Mouse (Mus musculus) gastrocnemius, postnatal 4 days (tissue): ENCODE measurements around the gene Gm20388. TPM values are rescaled to one million over a fixed set of nuclear protein-coding genes. Genes with fewer than 3 reads are reported as not detected.

Experiments used
- DNase-seq, 2 experiments: peaks; one replicate each; pipeline ENCODE4 v3.0.0; 2021 to 2022; ENCODE audit warnings: low spot score in 2 of 2, mixed read lengths in 2 of 2
- total RNA-seq, 2 experiments: library from RNA; stranded (reverse); gene quantifications; 2 replicates each; pipeline ENCODE4 v1.2.3; 2021

Gm20388 gene
- total RNA-seq, 2 experiments from 2014 or later = 12.8 to 22.8 TPM

GRCm38 (mm10) chr8:120039313-120039919 is 128.8 kb downstream of the Gm20388 start:
- DNase-seq = no peak

GRCm38 (mm10) chr8:120040861-120041260 is 130.2 kb downstream of the Gm20388 start:
- no peak for DNase-seq

- no peak for DNase-seq
These were observed 132.1 kb downstream of the Gm20388 start for GRCm38 (mm10) chr8:120042542-120043312.

GRCm38 (mm10) chr8:120044907-120045306 is 134.3 kb downstream of the Gm20388 start:
- DNase-seq = no peak

- no peak for DNase-seq
These were observed 134.8 kb downstream of the Gm20388 start for GRCm38 (mm10) chr8:120045471-120045870.

GRCm38 (mm10) chr8:120046258-120047020 is 135.8 kb downstream of the Gm20388 start:
- DNase-seq = peak; percentile 61 to 83

GRCm38 (mm10) chr8:120049949-120050348 is 139.3 kb downstream of the Gm20388 start:
- DNase-seq = no peak

GRCm38 (mm10) chr8:120050376-120050775 is 139.7 kb downstream of the Gm20388 start:
- no peak for DNase-seq

- no peak for DNase-seq
These were observed 140.4 kb downstream of the Gm20388 start for GRCm38 (mm10) chr8:120051006-120051405.

- no peak for DNase-seq
These were observed 141.3 kb downstream of the Gm20388 start for GRCm38 (mm10) chr8:120051908-120052307.

- DNase-seq = no peak
These were observed 141.7 kb downstream of the Gm20388 start for GRCm38 (mm10) chr8:120052318-120052717.

- no peak for DNase-seq
These were observed 144.2 kb downstream of the Gm20388 start for GRCm38 (mm10) chr8:120054833-120055232.

- no peak for DNase-seq
These were observed 146.4 kb downstream of the Gm20388 start for GRCm38 (mm10) chr8:120057078-120057477.

- no peak for DNase-seq
These were observed 152.1 kb downstream of the Gm20388 start for GRCm38 (mm10) chr8:120062742-120063141.

GRCm38 (mm10) chr8:120063326-120063725 is 152.7 kb downstream of the Gm20388 start:
- no peak for DNase-seq

GRCm38 (mm10) chr8:120065611-120066010 is 155.0 kb downstream of the Gm20388 start:
- no peak for DNase-seq

GRCm38 (mm10) chr8:120066226-120066625 is 155.6 kb downstream of the Gm20388 start:
- no peak for DNase-seq

- DNase-seq = peak in 1 of 2 experiments; percentile 79
These were observed 157.5 kb downstream of the Gm20388 start for GRCm38 (mm10) chr8:120067936-120068668.

GRCm38 (mm10) chr8:120071684-120072083 is 161.0 kb downstream of the Gm20388 start:
- DNase-seq = peak; percentile 78 to 84

GRCm38 (mm10) chr8:120072259-120072658 is 161.6 kb downstream of the Gm20388 start:
- no peak for DNase-seq

- no peak for DNase-seq
These were observed 162.2 kb downstream of the Gm20388 start for GRCm38 (mm10) chr8:120072827-120073226.
